Mouse (Mus musculus) ES-E14 (cell line): ENCODE measurements around the gene Dtd1.

Experiments used
- CHD2 ChIP-seq: IDR thresholded peaks from 2 replicates; pipeline ENCODE4 v1.6.1; 2014; ENCODE audit warnings: mild to moderate bottlenecking, low read depth, low read length, inconsistent platforms
- HCFC1 ChIP-seq: IDR thresholded peaks from 2 replicates; pipeline ENCODE4 v1.6.1; 2012; ENCODE audit warnings: low read length, inconsistent platforms, borderline replicate concordance; ENCODE audit not compliant: insufficient read depth
- ZC3H11A ChIP-seq: IDR thresholded peaks from 2 replicates; pipeline ENCODE4 v1.6.1; 2012; ENCODE audit warnings: low read depth, mild to moderate bottlenecking, inconsistent platforms, low read length, borderline replicate concordance
- ZNF384 ChIP-seq: IDR thresholded peaks from 2 replicates; pipeline ENCODE4 v1.6.1; 2012; ENCODE audit warnings: low read depth, low read length, inconsistent platforms

DNA sequence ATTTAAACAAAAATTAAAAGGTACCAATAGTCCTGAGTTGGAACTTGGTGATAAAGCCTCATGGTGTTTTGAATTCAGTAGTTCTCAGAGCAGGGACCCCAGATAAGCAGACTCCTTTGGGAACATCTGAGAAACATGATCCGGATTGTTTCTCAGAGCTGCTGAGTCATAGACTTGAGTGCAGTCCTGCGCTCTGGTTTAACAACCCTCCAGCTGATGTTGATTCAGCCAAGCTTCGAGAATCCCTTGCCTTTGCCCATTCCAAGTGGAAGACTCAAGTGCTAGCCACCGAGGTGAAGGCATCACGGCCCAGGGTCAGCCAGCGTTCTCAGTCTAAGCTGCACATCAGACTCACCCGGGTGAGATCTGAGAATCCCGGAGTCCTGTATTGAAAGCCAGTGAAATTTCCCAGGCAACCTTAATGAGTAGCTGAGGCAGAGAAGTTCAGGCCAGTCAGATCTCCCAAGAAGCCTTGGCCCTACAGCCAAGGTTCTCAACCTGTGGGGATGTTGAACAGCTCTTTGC, 175.0 kb downstream of the Dtd1 start:
- TF ChIP-seq ZNF384 = no peak
- TF ChIP-seq ZC3H11A = no peak
- no peak for TF ChIP-seq HCFC1
- no peak for TF ChIP-seq CHD2
